Mouse (Mus musculus) ES-E14 (cell line): ENCODE measurements around the gene Plxnb1.

Experiments used
- CHD2 ChIP-seq: IDR thresholded peaks from 2 replicates; pipeline ENCODE4 v1.6.1; 2014; ENCODE audit warnings: mild to moderate bottlenecking, low read depth, low read length, inconsistent platforms
- HCFC1 ChIP-seq: IDR thresholded peaks from 2 replicates; pipeline ENCODE4 v1.6.1; 2012; ENCODE audit warnings: low read length, inconsistent platforms, borderline replicate concordance; ENCODE audit not compliant: insufficient read depth
- MAFK ChIP-seq: IDR thresholded peaks from 2 replicates; pipeline ENCODE4 v1.6.1; 2014; ENCODE audit warnings: mild to moderate bottlenecking, low read depth, low read length, inconsistent platforms; ENCODE audit not compliant: insufficient read depth
- ZC3H11A ChIP-seq: IDR thresholded peaks from 2 replicates; pipeline ENCODE4 v1.6.1; 2012; ENCODE audit warnings: low read depth, mild to moderate bottlenecking, inconsistent platforms, low read length, borderline replicate concordance
- ZNF384 ChIP-seq: IDR thresholded peaks from 2 replicates; pipeline ENCODE4 v1.6.1; 2012; ENCODE audit warnings: low read depth, low read length, inconsistent platforms

DNA sequence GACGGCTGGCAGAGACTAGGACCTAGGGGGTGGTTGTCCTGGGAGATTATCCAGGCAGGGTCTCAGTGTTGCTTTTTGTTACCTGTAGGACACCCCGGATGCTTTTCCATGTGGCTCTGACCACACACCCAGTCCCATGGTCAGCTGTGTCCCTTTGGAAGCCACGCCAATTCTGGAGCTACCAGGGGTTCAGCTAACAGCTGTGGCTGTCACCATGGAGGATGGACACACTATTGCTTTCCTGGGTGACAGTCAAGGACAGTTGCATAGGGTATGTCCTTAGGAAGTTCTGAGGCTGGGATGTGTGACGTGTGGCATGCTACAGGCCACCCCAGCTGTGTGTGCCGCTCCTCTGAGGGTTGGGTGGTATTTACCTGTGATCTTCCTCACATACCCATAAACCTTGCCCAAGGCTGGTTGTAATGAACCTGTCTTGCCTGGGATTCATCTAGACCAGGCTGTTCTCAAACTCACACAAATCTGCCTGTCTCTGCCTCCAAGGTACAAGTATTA, 6.8 kb downstream of the Plxnb1 start:
- TF ChIP-seq HCFC1 (no peak), ZC3H11A (no peak), MAFK (no peak), CHD2 (no peak), ZNF384 (no peak)
